Comparison of ENCODE assay signal across 10 mouse cellular contexts in the genomic region with DNA sequence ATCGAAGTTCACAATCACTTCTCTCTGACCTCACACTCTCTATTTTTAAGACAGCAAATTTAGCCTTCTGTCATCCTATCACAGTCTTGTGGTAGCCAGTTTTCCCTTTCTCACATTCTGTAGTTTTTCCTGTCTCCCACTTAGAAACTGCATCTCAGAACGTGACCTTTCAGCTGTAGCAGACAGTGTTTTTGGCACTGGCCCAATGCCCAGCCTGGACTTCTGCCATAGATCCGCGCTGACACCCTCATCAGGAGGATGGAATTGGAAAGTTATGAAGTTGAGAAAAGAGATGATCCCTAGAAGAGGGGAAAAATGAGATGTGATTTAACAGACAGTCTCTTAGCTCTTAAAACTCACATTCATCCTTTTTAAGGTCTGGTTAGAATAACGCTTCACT. TPM values are rescaled to one million over a fixed set of nuclear protein-coding genes. Genes with fewer than 3 reads are reported as not detected.
DNase-seq lines count a peak whose midpoint lies in the region; ATAC-seq and TF ChIP-seq lines count a peak whose summit lies in the region.
"Had no signal": no experiment of that assay in that cellular context is flagged by ENCODE, and none has a peak within 500 bp of the region (broad histone marks: within the 10 kb centered on the region; RNA-seq: fewer than 3 reads in every experiment).

No protein-coding gene starts in this region.

- H3K27me3 ChIP-seq in heart, adult 2 months (ENCODE audit: control insufficient read depth, insufficient read depth, low read length), result no peaks in the 10 kb centered on the region
- H3K27me3 ChIP-seq in heart, embryonic 10.5 days (ENCODE audit: insufficient read depth, poor library complexity, severe bottlenecking), result no peaks in the 10 kb centered on the region

- no peaks in the 10 kb centered on the region for H3K4me1 ChIP-seq in heart, adult 2 months (ENCODE audit: control insufficient read depth, insufficient read depth, low read length)
- H3K4me1 ChIP-seq in heart, embryonic 10.5 days, result peaks cover 18% of the 10 kb centered on the region; the same call in 1 of the 2 replicates

- WGBS in heart, adult 2 months, result 18% methylated on average over 5 of the region's 5 CpGs
- 60% methylated on average over 5 of the region's 5 CpGs for WGBS in heart, embryonic 10.5 days

- intact Hi-C loops in heart, adult 2 months (cut with DNase I), result no loop called here

- H3K36me3 ChIP-seq in heart, adult 2 months (ENCODE audit: control insufficient read depth, insufficient read depth, low read length), result no peaks in the 10 kb centered on the region
- no peaks in the 10 kb centered on the region for H3K36me3 ChIP-seq in heart, embryonic 10.5 days
- H3K36me3 ChIP-seq: liver, embryonic 15.5 days had no signal

- no peak overlapping the region for H3K4me3 ChIP-seq in heart, adult 2 months
- no peak overlapping the region for H3K4me3 ChIP-seq in heart, embryonic 10.5 days
- H3K4me3 ChIP-seq: liver, embryonic 15.5 days had no signal

- ATAC-seq in monocyte, adult 5-6 weeks (replicated peaks; ENCODE audit: insufficient number of reproducible peaks, low FRiP score, low TSS enrichment, poor library complexity, severe bottlenecking), result no peak

- no peak for TF ChIP-seq CTCF in heart, adult 2 months (IDR thresholded peaks at IDR 0.05)
- TF ChIP-seq CTCF in brain, embryonic 14.5 days (IDR thresholded peaks at IDR 0.05; ENCODE audit: borderline replicate concordance, extremely low read depth, insufficient read depth, insufficient read length), result no peak

- TF ChIP-seq EP300 in heart, adult 2 months (IDR thresholded peaks at IDR 0.05; ENCODE audit: insufficient read depth, low read depth, low read length), result no peak

- no peak overlapping the region for H3K9ac ChIP-seq in heart, adult 2 months (ENCODE audit: low read depth, low read length)
- H3K9ac ChIP-seq: liver, embryonic 15.5 days had no signal

- no peaks in the 10 kb centered on the region for H3K79me2 ChIP-seq in heart, adult 2 months (replicated peaks; ENCODE audit: control insufficient read depth, insufficient read depth, low read length)

- H3K9me3 ChIP-seq in heart, embryonic 10.5 days, result no peaks in the 10 kb centered on the region
- H3K9me3 ChIP-seq: liver, embryonic 15.5 days had no signal

- H3K27ac ChIP-seq in heart, adult 2 months, result no peak overlapping the region
- H3K27ac ChIP-seq in heart, embryonic 10.5 days, result no peak overlapping the region
- H3K27ac ChIP-seq: liver, embryonic 15.5 days had no signal

- TF ChIP-seq POLR2A in heart, adult 2 months (IDR thresholded peaks at IDR 0.05; ENCODE audit: insufficient read depth, low read depth, low read length), result no peak
- no peak for TF ChIP-seq POLR2A in brain, embryonic 14.5 days (IDR thresholded peaks at IDR 0.05; ENCODE audit: borderline replicate concordance, extremely low read depth, insufficient read depth, insufficient read length, poor library complexity, severe bottlenecking)

- DNase-seq in heart, adult 2 months, result peak; percentile 28 to 46
- no peak for DNase-seq in heart, embryonic 10.5 days (ENCODE audit: low spot score)
- DNase-seq in ovary, adult 18-20 months (ENCODE audit: low spot score), result peak; percentile 32
- DNase-seq in ovary, postnatal 14 days (ENCODE audit: low spot score), result no peak
- DNase-seq in brain, embryonic 14.5 days (ENCODE audit: low read depth), result peak; percentile 22
- DNase-seq in lung, postnatal 14 days, result peak; percentile 51
- no peak for DNase-seq in spleen, postnatal 10 days (ENCODE audit: low spot score in 2 of 2)

RNA-seq across cellular contexts. Expression of a gene that starts 20.4 kb away (rescaled TPM):
- total RNA-seq in heart, adult 2 months (2021), result 10 to 100 TPM; 46.9 to 51.7 TPM
- 50.6 and 64.4 TPM in 2 replicates for polyA plus RNA-seq in heart, adult 2 months (2012; rRNA removed)
- polyA plus RNA-seq in heart, embryonic 10.5 days (2016; fragmentation: Nextera tagmentation; extraction: Ambion mirVana), result 63.6 and 67.8 TPM in 2 replicates
- 45.2 and 52.9 TPM in 2 replicates for polyA plus RNA-seq in brain, embryonic 14.5 days (2012; rRNA removed)
- total RNA-seq in monocyte, adult 5-6 weeks (2017), result 97.3 to 114 TPM (median 107 TPM) in 3 replicates

RNA-seq across cellular contexts. Expression of a gene that starts 20.7 kb away (rescaled TPM):
- total RNA-seq in heart, adult 2 months (2021), result under 1 TPM; 0.37 to 0.84 TPM
- polyA plus RNA-seq in heart, adult 2 months (2012; rRNA removed), result 0.16 and 0.29 TPM in 2 replicates
- polyA plus RNA-seq in heart, embryonic 10.5 days (2016; fragmentation: Nextera tagmentation; extraction: Ambion mirVana), result 0.11 and 0.26 TPM in 2 replicates
- 0.14 and 0.26 TPM in 2 replicates for polyA plus RNA-seq in brain, embryonic 14.5 days (2012; rRNA removed)
- 0.39 TPM in 1 of 3 replicates, not detected in the others for total RNA-seq in monocyte, adult 5-6 weeks (2017)

RNA-seq across cellular contexts. Expression of a gene that starts 32.6 kb away (rescaled TPM):
- 10 to 100 TPM; 79.2 to 88.7 TPM for total RNA-seq in heart, adult 2 months (2021)
- 15.8 and 36.9 TPM in 2 replicates for polyA plus RNA-seq in heart, adult 2 months (2012; rRNA removed)
- polyA plus RNA-seq in heart, embryonic 10.5 days (2016; fragmentation: Nextera tagmentation; extraction: Ambion mirVana), result 16.4 and 22.2 TPM in 2 replicates
- polyA plus RNA-seq in brain, embryonic 14.5 days (2012; rRNA removed), result 59.6 and 73.7 TPM in 2 replicates
- total RNA-seq in monocyte, adult 5-6 weeks (2017), result 109 to 145 TPM (median 136 TPM) in 3 replicates

RNA-seq across cellular contexts. Expression of a gene that starts 58.7 kb away (rescaled TPM):
- total RNA-seq in heart, adult 2 months (2021), result not detected
- 0.18 TPM in 1 of 2 replicates, not detected in the other for polyA plus RNA-seq in heart, adult 2 months (2012; rRNA removed)
- polyA plus RNA-seq in heart, embryonic 10.5 days (2016; fragmentation: Nextera tagmentation; extraction: Ambion mirVana), result 0.06 TPM in 1 of 2 replicates, not detected in the other
- polyA plus RNA-seq in brain, embryonic 14.5 days (2012; rRNA removed), result 21.3 and 28.3 TPM in 2 replicates
- total RNA-seq in monocyte, adult 5-6 weeks (2017), result not detected in 3 replicates
- total RNA-seq: heart, postnatal 36 days had no signal

Comparison
In these comparisons a context has a peak if more than half of its experiments do, and no peak if none do; other contexts are left out.
1. DNase-seq: peak in heart, adult 2 months (2 of 2), ovary, adult 18-20 months (single experiment), brain, embryonic 14.5 days (single experiment) and lung, postnatal 14 days (single experiment); none in heart, embryonic 10.5 days (single experiment), ovary, postnatal 14 days (single experiment) and spleen, postnatal 10 days (0 of 2).